Mouse (Mus musculus) cerebellum, postnatal 10 days (tissue): ENCODE data around the gene Dtnb.
A peak's percentile ranks its signal among the peaks of the same experiment; 100 is the strongest.

Source experiments
- DNase-seq, 2 experiments: peaks; one replicate each; pipeline ENCODE4 v3.0.0; 2021; ENCODE audit warnings: mixed read lengths in 2 of 2

Dtnb gene

GRCm38 (mm10) chr12:3572581-3573397, 608 bp downstream of the Dtnb start:
- peak; percentile 82 to 83 for DNase-seq

DNA sequence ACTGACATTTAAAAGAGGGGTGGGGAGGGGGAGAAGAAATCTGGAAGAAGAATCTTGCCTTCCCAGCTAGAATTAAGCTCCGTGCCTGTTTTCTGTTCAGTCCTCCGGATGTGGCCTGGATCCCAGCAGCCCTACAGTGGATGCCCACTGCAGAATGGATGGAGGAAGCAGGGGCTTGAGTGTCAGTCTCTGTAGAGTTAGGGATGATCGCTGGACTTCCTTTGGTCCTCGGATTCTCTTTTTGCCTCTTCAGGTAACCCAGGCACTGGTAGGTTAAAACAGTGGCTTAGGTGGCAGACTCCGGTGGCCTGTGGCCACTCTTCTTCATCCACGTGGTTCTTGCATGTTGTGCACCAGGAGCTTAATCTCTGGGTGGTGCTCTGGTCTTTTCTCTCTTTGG, 1.2 kb downstream of the Dtnb start:
- peak in 1 of 2 experiments; percentile 24 for DNase-seq

GRCm38 (mm10) chr12:3574670-3575069, 2.5 kb downstream of the Dtnb start:
- DNase-seq: no peak

- DNase-seq: peak in 1 of 2 experiments; percentile 8
Measured at GRCm38 (mm10) chr12:3579958-3580530, 7.9 kb downstream of the Dtnb start.

- DNase-seq: no peak
Measured at GRCm38 (mm10) chr12:3582604-3583003, 10.4 kb downstream of the Dtnb start.

DNA sequence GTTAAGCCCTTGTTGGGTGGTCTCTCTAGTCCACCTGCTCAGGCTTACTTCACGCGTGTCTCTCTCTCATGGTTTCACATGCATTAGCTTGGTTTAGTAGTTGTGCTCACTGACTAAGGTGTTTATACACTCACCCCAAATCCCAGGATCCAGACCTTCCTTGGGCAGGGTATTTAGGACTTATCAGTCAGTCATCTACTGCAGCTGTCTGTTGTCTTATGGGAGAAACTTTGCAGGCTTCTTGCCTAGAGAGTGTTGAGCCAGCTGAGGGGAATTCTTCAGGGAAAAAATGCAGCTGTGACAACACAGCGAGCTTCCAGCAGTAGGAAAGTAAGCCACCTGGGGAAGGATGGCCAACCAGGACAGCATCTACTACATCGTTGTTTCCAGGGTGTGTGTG, 13.3 kb downstream of the Dtnb start:
- DNase-seq: no peak

- no peak for DNase-seq
Measured at GRCm38 (mm10) chr12:3587010-3587409, 14.8 kb downstream of the Dtnb start.

DNA sequence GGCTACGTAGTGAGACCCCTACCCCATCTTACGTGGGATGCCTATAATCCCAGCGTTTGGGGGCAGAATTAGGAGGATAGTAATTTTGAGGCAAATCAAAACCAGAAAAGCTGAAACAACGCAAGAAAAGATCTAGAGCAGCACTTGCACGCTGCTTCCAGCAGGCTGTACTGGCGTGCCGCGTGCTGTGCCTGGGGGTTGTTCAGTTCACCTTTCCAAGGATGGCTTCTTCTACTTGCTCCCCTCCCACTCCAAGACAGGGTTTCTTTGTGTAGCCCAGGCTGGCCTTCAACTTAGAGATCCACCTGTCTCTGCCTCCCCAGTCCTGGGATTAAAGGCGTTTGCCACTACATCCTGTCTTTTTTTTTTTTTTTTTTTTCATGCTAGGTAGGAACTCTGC, 17.9 kb downstream of the Dtnb start:
- DNase-seq: no peak

GRCm38 (mm10) chr12:3591595-3591994, 19.4 kb downstream of the Dtnb start:
- no peak for DNase-seq

GRCm38 (mm10) chr12:3602786-3603185, 30.6 kb downstream of the Dtnb start:
- no peak for DNase-seq

- DNase-seq: no peak
Measured at GRCm38 (mm10) chr12:3606202-3606601, 34.0 kb downstream of the Dtnb start.

DNA sequence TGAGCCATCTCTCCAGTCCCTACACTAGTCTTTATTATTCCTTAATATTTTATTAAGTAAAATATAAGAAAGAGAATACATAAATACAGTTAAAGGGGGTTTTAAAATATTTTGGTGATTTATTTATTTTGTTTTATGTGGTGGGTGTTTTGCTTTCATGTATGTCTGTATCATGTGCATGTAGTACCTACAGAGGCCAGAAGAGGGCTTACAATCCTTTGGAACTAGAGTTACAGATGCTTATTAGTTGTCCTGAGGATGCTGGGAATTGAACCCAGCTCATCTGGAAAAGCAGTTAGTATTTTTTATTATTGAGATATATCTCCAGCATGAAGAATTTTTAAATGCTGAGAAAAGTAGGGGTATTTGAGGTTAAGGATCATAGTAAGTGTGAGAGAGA, 37.6 kb downstream of the Dtnb start:
- peak; percentile 24 to 46 for DNase-seq

DNA sequence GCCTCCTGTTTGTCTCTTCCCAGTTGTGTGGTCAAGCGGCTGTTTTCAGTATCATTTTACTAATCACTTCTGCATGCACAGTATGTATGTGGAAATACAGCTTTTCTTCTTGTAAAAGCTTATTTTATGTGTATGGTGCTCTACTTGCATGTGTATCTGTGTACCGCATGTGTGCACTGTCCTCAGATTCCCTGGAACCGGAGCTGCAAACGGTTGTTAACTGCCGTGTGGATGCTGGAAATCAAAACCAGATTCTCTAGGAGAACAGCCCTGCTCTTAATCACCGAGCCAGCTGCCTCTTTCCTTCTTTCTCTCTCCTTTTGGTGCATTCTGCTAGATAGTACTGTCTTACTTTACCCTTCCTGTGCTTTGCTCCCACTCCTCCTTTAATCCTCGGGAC, 39.7 kb downstream of the Dtnb start:
- DNase-seq: no peak

DNA sequence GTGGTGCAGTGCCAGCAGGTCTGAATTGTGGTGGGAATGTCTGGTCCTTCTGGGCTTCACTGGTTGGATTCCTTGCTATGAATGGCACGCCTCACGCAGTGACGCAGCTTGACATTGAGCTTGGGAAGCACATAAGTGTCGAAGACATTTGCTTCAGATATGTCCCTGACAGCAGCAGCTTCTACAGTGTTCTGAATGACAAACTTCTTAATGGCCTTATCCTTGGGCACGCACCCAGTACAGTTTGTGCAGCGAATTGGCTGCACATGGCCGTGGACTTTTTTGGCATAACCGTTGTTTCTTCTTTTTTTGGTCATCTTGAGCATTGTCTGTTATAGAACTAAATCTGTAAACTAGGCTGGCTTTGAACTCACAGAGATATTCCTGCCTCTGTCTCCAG, 42.9 kb downstream of the Dtnb start:
- DNase-seq: no peak

- no peak for DNase-seq
Measured at GRCm38 (mm10) chr12:3618144-3619020, 46.2 kb downstream of the Dtnb start.

DNA sequence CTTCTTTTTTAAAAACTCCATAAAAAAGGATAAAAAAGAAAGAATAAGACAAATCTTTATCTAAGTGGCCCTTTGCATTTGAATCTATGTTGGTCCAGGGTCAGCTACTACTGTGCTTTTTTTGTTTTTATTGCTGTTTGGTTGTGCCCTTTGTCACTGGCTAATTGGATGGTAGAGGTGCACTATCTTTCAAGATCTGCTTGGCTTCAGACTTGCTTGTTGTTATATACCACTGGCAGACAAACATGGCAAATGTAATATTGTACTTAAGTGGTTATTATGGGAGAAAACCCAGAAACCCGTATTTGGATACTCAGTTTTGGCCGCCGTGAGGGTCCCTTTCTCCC, 46.8 kb downstream of the Dtnb start:
- no peak for DNase-seq

GRCm38 (mm10) chr12:3626880-3627279, 54.7 kb downstream of the Dtnb start:
- no peak for DNase-seq

- no peak for DNase-seq
Measured at GRCm38 (mm10) chr12:3641931-3642330, 69.8 kb downstream of the Dtnb start.

GRCm38 (mm10) chr12:3656799-3657198, 84.6 kb downstream of the Dtnb start:
- no peak for DNase-seq

GRCm38 (mm10) chr12:3657234-3657633, 85.1 kb downstream of the Dtnb start:
- DNase-seq: no peak

GRCm38 (mm10) chr12:3657786-3658185, 85.6 kb downstream of the Dtnb start:
- DNase-seq: peak; percentile 75 to 80

GRCm38 (mm10) chr12:3659554-3660311, 87.6 kb downstream of the Dtnb start:
- DNase-seq: no peak
